Mouse (Mus musculus) regulatory T cell (primary cell): ENCODE data around the gene Ilk.

Source experiments
- in situ Hi-C: fragments of 300-600 bp; cut with MboI, MseI; formaldehyde crosslinking; loops from one replicate; pipeline ENCODE4 v1.15.1; 2025; ENCODE audit warnings: high pct_unique_total_duplicates

The Ilk gene

DNA sequence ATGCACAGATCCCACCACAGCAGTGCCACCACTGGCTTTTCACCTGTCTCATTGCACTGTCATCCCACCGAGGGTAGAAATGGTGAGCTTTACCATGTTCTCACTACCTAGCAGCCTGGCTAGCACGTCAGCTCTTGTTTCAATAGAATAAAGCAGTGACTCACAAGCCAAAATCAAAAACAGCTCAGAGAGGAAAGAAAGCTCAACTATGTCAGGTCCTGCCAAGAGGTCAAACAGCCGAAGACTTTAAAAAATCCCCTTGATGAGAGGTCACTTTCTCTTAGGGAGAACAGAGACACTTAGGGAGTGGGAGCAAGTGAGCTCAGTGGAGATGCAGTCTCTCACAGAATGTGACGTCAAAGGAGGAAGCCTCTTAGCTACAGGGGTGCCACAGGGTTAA, 47.5 kb downstream of the Ilk start:
- in situ Hi-C loops: no loop called here

DNA sequence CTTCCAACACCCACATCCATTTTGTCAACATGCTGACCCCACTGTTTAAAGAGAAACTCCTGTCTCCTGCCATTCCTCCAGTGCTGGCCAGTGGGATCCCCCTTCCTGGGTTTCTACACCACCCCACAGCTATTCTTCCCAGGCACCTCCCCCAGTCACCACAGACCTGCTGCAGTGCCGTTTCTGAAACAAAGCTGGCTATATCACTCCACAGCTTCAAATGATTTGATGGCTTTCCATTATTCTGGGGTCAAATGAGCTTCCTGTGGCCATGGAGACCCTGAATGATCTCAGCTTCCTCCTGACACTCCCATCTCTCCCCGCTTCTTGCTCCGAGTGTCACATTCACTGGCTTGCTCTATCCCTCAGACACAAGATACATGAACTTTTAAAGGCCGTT, 48.2 kb downstream of the Ilk start:
- in situ Hi-C loops: no loop called here

DNA sequence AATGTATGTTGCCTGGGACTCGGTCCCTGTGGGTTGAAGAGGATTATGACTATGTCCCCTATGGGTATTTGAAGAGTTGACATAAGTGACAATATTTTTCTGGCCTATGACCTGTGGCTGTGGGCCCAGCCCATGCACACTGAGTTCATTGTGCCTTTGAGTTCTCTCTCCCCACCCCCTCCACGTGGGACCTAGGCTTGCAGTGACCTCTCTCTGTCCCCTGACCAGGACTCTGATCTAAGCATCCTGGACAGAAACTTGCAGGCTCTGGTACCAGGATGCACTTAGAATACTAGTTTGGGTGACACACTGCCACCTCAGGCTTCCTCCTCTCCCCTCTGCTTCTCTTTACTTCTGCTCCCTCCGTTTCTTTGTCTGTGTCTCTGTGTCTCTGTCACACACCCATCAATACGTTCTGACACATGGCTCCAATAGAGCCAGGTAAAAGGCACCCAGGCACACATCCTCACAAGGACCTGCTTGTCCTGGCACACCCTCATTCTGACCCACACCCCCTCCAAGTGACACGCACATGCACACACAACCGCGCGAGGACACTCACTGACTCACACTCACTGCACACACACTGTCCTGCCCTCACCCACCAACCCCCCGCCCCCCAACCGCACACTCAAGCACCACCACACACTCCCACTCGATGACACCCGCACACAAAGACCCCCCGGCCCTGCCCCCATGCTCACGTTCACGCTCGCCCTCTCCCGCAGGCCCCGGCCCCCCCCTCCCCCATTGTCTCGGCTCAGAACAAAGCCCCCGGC, 50.3 kb downstream of the Ilk start:
- in situ Hi-C loops: no loop called here

DNA sequence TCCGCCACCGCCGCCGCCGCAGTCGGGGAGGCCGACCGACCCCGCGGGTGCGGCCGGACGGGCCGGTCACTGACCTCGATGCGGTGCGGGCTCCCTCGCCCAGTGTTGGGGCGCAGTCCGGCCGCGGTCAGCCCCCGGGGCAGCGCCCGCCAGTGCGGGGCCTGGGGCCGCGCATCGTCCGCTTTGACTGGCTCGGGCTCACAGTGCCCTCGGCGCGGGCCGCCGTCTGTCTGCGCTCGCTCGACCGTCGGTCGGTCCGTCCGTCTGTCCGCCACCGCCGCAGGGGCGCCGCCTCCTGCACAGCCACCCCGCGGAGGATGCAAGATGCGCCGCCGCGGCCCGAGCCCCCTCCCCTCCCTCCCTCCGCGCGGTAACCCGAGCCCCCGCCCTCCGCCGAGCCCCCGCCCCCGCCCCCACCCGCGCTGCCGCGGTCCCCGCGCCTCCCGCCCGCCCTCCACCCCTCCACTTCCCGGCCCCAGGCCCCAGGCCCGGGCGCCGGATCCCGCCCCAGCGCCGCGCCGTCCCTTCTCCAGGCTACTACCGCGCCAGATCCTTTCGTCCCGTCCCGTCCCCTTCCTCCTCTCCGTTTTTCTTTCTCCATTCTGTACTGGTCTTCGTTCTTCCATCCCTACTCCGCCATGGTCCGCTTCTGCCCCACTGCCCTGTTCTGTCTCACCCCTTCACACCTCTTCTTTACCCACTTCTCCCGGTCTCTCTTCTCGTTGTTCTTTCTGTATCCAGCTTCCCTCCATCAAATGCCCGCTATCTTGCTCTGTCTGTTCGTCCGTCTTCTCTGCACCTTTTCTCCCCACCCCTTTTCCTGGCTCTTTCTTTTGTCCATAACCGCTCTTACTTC, 51.1 kb downstream of the Ilk start, which contains the start of gene Dchs1:
TSS of gene Dchs1 (minus strand) at position 370 of the 856 bp plus-strand sequence.
- in situ Hi-C loops: no loop called here

DNA sequence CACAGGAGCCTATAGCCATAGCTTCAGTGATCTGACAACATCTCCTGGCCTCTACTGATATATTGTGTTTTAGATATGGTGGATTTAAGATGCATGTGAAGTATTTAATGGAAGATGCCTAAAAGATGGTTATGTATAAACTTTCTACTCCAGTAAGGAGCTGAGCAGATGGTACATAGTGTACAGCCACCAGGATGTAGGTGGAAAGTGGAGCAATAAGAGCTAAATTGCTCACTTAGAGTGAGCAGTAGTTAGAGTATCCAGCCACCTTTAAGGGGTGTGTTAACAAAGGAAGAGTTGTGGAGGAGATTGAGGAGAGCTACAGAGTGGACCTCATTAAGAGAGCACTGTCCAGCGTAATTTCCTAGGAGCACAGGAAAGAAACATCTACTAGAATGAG, 54.8 kb downstream of the Ilk start:
- in situ Hi-C loops: no loop called here
